Mouse (Mus musculus) embryo, embryonic 10.5 days (tissue): Measurements from ENCODE around the gene Gm17720.

Source experiments
- DNase-seq: peaks from one replicate; pipeline ENCODE4 v3.0.0-alpha.2; 2015; ENCODE audit warnings: low spot score

Gene Gm17720

DNA sequence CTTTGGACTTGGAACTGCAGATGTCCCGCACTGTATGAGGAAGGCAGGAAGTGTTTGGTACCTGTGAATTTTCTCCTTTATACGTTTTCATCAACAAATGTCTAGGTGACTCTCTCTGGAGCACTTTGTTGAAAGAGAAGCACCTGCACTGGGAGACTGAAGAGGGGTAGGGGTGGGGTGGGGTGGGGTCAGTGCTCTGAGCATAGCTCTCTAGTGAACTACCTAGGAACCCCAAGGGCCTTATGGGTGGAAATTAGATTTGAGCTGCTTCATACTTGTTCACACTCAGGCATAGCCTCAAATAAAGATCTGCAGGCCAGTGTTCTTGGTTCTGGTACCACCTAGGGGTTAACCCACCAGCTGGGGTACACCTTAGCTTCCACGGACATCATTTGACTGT lies at the start of gene Gm17720:
TSS of gene Gm17720 (minus strand) at position 101 of the 400 bp plus-strand sequence.
- no peak for DNase-seq

DNA sequence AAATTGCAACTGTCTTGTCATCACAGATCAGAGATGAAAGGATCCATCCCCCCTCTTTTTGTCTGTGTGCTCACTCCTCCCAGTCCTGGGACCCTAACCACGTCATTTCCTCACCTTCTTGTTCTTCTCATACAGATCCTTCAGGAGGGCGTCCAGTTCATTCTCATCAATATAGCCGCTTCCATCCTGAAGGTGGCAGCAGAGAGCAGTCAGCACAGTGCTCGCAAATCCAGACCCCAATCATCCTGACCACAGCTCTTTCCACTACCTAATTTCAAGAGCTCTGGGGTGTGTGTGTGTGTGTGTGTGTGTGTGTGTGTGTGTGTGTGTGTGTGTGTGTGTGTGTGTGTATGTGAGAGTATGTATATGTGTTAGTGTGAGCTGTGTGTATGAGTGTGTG lies 43.0 kb upstream of the Gm17720 start:
- peak; percentile 81 for DNase-seq

DNA sequence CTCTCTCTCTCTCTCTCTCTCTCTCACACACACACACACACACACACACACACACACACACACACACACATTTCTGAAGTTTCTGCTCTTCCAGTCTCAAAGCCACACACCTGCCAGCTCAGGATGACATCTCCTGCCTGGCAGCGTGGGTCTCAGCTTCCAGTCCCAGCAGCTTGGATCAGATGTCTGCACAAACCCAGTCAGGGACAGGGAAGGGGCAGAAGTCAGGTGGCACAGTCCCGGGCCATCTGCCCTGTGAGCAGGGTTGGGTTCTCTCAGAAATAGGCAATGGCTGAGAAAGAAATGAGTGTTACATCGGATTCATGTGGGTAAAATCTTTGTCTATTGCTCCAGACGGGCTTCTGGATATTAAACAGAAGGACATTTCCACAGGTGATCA lies 38.2 kb upstream of the Gm17720 start:
- no peak for DNase-seq

DNA sequence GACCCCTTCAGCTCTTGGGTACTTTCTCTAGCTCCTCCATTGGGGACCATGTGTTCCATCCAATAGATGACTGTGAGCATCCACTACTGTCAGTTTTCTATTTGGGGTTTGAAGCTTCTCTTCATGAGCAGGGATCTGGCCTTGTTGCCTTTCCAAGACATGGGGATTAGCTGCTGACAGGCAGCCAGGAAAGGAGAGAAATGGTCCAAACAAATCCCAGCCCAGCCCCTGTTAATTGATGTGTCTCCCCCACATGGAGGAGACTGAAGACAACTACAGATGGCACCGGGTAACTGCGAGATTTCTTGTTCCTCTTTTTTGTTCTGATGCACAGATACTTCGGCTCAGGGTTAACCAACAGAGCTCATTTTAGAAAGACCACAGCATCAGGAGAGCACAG lies 37.6 kb upstream of the Gm17720 start:
- no peak for DNase-seq

DNA sequence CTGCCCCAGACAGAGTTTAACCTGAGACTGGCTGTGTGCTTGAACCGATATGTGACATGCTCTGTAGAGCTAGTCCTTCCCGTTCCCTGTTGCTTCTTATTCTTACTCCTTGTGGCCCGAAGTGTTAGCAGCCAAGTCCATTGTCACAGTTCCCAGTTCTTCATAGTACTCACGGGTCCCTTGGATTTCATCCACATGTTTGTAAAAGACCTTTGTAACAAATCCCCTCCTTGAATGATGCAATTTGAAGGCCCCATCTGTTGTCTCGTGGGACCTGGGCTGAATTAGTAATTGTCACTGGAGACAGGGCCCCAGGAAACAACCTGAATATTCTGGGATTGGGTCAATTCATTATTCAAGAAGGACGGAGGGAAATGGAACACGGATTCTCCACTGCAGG lies 33.0 kb upstream of the Gm17720 start:
- no peak for DNase-seq

DNA sequence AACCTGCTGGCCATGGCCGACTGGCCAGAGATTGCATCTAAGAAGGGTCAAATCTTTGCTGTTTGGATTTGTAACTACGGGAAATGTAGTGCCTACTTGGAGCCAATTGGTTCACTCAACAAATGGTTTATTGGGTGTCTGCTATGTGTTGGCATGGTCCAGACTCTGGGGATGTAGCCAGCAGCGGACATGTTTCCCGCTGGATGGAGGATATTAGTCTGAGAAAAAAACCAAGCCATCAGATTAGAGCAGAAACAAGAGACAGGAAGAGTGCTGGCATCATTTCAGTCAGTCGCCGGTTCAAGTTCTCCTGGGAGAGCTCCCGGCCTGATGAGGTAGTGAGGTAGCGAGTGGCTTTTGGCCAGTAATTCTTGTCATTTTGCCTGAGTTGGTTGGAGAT lies 31.7 kb upstream of the Gm17720 start:
- DNase-seq = no peak

DNA sequence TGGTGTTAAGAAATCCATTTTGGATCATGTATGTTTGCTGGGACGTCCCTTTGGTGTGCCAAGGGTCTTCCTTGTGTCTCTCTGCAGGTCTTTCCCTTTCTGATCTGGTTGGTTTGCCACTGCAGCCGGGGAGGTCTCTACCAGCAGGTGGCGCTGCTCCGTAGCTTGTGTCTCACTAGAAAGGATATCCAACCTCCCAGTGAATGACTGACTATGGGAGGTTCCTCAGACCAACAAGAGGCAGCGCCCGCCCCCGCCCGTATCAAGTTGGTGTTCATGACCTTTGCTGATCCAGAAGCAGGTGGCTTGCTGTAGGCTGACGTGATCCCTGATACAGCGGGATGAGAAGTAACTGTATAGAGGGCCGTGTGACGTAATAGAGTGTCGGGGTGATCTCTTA lies 28.0 kb upstream of the Gm17720 start:
- DNase-seq = peak; percentile 89

DNA sequence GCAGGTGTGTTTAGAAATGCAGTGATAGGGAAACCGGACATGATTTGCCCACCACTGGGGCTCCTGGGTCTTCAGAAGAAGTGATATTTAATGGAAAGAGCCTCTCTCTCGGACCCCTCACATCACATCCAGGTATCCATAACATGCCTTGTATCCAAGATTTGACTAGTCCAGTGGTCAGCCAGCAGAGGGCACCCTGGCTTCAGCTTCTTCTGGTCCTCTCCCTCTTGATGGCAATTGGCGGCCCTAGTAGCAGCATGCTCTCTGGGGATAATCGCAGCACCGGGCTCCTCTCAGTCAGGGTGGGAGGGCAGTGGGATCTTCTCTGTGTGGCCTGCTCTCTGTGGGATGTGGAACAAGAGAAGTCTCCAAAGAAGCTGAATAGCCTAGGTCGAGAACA lies 17.2 kb upstream of the Gm17720 start:
- peak; percentile 47 for DNase-seq

DNA sequence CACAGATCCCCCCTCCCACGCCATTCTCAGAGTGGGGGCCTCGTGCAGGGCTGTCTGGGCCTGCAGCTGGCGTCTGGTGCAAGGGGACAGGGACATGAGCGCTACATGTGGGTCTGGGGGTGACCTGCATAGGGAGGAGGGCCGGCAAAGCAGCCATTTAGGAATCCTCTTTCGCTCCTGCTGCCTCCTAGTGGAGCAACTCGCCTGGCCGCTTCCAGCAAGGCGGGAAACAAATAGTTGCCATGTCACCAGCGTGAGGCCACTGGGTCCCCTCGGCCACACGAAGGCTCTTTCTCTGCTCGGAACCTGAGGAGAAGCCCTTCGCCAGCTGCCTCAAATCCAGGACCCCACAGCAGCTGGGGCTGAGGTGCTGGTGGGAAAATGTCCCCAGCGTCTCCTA lies 877 bp downstream of the Gm17720 start:
- DNase-seq = no peak

DNA sequence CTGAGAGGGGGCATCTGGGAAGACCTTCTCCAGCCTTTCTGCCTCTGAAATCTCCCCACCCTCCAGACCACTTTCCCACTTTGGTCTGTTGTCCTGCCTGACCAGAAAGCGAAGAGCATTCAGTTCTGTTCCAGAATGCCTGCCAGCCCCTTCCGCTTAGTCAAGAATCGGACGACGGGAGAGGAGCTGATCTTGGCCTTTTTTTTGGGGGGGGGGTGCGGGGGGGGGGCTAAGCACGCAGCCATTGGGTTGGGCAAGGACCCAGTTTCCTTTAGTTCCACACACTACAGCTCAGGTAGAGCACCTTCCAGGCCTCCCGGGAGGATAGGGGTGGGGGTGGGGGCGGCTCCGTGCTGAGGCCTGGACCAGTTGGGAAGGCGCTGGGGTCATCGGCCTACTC lies 1.6 kb downstream of the Gm17720 start, which contains the start of gene Gm21964:
TSS of gene Gm21964 (plus strand) at position 301 of the 400 bp plus-strand sequence.
- no peak for DNase-seq

DNA sequence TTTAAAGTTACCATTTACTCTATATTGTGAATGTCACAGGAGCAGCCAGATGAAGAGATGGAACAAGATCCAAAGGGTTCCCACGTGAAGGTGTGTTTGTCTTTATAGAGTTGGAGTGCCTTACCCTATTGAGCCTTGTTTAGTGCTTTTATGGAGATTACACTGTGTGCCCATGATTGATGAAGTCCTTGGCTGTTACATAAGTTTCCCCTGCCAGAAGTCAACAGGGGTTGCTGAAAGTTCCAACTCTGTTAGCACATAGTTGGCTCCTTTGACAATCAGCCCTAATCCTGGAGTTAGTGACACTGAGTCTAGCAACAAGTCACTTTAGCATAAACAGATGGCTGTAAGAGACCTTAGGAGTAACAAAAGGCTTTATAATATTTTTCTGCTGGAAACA lies 10.7 kb downstream of the Gm17720 start:
- DNase-seq = no peak

DNA sequence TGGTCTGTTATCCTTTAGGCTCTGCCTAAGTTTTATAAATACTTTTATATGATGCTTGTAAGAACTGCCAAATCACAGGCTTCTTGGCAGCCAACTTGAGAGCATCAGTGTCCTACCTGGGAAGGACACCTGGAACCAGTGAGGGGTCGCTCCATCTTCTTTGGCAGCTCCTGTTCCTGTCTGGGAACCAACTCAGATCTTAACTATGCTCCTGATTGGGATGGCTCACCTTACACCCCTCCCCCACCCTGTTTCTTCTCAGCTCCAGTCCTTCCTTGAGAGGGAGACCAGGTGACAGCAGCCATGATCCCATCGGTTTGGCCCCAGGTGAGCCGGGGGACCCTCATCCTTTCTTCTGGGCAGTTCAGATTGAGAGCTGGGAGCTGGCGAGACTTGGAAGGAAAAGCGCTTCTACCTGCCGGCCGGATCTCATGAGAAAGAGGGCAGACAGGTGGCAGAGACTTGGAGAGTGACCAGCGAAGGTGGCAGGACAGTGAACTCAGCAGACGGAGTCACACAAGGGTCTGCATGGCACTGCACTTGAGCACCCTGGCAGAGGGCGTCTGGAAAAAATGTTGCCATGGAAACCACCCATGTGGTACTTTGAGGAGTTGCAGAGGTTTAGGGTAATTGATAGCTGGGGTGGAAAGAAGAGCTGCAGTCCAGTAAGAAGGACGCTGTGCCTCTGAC lies 20.0 kb downstream of the Gm17720 start:
- no peak for DNase-seq

DNA sequence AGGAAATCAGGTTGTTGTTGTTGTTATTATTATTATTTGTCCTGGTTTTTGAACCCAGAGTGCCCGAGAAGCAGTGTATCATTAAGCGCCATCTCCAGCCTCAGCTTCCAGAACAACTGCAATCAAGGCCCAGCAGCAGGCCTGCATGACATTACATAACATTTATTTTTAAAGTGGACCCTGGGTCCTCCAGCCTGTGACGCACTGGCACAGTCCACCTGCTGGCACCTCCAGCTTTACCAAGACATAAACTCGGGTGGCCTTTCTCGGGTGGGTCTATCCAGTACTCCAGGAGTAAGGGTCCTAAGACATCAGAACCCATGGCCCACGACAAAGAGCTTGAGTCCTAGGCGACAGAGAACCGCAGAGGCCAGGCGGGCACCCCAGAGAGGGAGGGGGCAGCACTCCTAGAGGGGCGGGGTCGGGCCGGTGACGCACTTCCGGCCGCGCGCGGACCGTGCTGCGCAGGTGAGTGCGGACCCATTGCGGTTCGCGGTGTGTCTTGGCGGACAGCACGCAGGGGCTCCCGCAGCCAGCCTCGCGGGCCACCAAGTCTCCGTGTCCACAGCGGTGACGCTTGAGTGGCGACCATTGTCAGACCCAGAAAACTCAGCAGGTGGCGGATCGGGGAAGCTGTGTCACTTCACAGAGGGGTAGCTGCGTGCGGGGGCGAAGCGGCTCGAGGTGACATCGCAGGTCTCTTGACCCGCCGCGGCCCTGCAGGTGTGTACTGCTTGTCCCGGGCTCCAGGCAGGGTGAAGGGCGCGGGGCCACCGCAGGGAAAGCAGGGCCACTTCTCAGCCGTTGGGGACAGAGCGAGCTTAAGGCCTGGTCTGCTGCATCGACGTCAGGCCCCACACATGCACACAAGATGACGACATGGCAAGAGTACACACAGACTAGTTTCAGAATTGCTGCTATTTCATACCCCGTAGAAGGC lies 23.0 kb downstream of the Gm17720 start, which contains the start of gene Zfp612:
TSS of gene Zfp612 (plus strand) at position 465 of the 940 bp plus-strand sequence.
- peak; percentile 71 for DNase-seq

DNA sequence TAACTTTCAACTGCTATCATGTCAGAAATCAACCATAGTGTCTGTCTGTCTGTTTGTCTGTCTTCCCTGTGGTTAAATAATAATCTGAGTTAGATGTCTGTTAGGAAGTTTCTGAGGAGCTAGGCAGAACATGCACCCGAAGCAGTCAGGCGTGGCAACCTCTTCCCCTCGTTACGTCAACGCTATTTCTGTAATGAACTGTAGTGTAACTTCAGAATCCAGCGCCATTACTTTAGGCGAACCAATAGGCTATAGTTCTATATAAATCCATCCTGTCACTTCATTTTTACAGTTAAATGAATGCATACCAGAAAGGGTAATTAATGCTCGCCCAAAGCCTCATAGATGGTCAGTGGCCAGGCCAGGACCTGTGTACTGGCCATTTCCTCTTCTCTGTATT lies 28.1 kb downstream of the Gm17720 start:
- no peak for DNase-seq

DNA sequence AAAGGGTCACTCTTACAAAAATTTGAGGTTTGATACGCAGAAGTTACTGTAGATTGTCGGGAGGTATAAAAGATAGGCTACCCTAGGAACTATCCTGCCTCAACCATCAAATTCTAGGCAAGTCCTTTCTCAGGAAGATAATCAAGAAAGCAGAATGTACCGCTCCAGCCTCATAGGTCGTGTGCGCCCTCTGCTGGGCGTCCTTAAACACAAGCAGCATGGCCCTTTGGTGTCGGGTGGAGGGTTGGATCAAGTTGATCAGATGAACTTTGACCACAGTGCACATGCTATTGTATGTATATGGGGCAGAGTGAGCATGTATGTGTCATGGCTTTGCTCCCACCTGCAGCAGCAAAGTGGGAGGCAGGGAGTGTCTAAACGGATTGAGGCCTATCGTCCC lies 31.0 kb downstream of the Gm17720 start:
- DNase-seq = peak; percentile 88

DNA sequence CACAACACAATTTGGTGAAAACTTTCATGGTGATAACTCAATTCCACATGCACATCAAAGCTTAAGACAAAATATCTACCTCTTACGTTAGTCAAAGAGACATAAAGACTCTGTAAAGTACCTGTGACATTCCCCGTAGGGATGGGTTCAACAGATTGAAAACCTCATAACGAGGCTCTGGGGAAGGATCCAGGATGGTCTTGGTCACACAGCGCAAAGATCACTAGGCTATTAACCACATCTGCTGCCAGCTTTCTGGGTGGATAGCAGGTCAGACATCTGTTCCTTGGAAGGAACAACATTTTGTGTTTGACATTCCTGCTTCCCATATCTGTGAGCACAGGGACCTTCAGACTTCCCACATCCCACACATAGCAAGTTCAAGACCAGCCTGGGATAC lies 32.8 kb downstream of the Gm17720 start:
- DNase-seq = no peak

DNA sequence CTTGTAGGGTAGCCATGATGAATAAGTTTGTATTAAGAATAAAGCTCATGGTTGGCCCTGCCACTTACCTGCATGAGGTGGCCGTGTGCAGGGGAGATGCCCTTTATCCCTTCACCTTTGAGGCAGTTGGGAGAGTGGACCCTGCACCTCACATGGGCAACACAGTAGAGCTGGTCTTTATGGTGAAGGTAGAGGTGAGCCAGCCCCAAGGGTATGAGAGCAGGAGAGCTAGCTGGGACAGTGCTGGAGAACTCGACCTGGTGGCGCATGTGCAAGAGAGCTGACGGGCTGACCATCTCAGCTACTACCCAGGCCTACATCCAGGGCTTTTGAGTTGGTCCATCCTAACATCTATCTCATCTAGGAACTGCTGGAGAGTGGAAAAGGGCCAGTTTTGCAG lies 36.9 kb downstream of the Gm17720 start:
- no peak for DNase-seq

DNA sequence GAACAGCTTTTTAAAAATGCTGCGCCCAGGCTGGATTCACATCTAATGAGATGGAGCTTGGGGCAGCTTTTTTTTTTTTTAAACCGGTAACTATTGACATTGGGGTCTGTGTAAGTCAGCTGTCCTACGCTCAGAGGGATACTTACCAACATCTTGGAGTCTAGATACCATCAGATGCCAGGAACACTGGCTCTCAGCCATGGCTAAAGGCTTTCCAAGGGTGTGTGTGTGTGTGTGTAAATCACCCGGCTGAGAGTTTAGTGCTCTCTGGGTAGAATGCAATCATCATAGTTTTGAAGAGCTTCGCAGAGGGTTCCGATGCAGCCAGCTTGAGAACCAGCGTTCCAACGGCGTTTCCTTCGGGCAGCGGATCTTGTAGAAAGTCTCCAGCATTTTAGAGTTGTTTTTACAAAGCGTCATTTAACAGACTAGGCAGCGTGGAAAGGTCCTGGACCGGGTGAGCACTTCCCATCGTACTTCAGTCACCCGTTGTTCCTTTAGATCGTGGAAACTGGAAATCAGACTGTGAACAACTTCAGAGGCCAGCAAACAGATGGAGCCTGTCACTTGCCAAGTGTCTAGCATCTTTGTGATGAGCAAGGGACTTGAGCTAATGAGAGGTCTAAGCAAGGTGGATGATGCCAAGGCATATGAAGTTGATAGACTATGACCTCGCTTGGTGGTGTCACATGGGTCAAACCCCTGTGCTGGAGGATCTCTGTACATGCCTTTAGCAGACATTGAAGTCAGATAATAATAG lies 37.8 kb downstream of the Gm17720 start:
- DNase-seq = no peak

DNA sequence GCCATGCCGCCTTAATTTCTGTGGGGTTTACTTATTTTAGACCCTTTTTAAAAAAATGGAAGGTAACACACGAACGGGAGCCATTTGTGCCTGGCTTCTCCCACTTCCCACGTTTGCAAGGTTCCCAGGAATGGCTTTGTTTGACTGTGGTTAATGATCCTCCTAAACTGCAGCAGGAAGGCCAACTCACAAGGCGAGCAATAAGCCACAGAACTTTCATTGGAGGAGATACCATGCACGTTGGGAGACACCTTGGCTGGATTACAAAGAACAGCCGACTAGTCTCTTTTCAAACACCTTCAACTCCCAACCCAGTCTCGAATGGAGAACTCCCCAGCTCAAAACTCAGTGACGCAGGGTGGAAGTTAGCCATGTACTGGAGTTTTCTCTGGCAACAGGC lies 38.4 kb downstream of the Gm17720 start:
- DNase-seq = no peak

DNA sequence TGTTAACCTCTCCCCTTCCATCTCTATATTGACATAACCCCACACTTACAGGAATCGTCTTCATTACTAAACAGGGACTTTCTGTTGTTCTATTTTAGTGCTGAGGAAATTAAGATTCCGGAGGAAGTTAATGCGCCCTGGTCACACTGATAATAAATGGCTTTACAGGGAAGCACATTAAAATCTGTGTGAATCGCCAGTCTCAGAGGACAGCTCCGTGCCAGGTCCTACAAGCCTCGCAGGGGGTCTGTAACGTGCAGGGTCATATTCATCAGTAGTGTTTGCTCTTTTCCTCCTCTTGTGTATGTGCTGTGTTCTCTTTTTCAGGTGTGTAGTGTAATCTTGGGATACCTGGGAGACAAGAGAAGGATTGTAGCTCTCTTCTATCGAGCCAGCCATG lies 44.3 kb downstream of the Gm17720 start:
- no peak for DNase-seq

DNA sequence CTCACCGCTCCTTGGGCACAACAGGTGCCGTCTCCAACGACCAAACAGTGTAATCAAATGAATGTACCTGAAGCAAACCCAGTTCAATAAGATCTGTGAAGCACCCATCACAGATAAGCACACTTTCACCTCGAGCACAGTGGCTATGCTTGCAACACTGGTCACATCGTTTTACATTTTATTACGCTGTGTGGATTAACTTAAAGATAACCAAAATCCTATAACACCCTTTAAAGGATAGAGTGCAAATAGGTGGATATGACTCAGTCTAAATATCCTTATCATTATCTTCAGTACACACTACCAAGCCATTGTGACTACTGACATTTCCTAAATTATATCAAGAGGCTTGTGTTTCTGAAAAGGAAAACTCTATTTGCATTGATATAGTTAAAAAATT lies 51.3 kb downstream of the Gm17720 start:
- DNase-seq = no peak

DNA sequence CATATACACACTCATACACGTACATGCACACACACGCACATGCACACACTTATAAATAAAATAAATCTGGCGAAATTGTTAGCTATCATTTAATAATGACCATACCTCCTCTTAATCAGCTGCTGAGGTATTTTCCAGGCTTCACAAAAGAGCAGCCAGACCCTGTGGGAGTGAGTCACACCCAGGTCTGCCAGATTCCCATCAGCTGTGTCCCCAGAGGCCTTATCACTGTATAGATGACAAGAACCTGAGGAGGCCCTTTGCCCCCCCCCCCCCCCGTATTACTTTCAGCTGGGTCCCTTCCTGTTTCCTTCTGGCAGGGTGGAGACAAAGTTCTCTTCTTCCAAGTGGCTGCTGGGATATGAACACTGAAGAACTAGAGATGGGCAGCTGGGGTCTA lies 62.0 kb downstream of the Gm17720 start:
- no peak for DNase-seq

DNA sequence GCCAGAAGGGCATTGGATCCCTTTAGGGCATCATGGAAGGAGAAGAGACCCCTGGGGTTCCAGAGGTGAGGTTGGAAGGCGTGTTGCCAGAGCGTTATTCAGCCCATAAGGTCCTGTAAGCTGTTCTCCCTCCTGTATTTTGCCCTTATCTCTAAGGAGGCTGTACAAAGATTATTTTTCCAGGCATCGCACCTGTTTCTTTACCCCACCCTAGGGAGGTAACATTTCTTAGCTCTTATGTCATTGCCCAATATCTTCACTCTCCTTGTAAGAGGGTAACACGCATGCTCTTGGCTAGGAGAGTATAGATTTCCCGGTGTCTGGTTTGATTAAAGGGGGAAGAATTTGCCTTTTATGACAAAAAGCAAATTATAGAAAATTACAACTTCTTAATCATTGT lies 62.9 kb downstream of the Gm17720 start, which contains the start of gene Chst4:
TSS of gene Chst4 (minus strand) at position 82 of the 400 bp plus-strand sequence.
- DNase-seq = no peak
